Mouse (Mus musculus) MEL (cell line): ENCODE data around the gene Mamstr.

Source experiments
- CTCF ChIP-seq, 3 experiments: IDR thresholded peaks in 2 of 3; conservative IDR thresholded peaks in 1 of 3; 2 replicates each; pipeline ENCODE4 v1.5.1; 2011 to 2012; ENCODE audit warnings: low read length in 3 of 3, low read depth in 2 of 3, mild to moderate bottlenecking in 2 of 3, improper control_type of control experiment in 1 of 3, inconsistent platforms in 1 of 3, mixed read lengths in 1 of 3, moderate library complexity in 1 of 3; ENCODE audit not compliant: control insufficient read depth in 1 of 3, insufficient read depth in 1 of 3, poor library complexity in 1 of 3, severe bottlenecking in 1 of 3
- HCFC1 ChIP-seq: IDR thresholded peaks from 2 replicates; pipeline ENCODE4 v1.6.1; 2012; ENCODE audit warnings: low read depth, mild to moderate bottlenecking, inconsistent platforms, low read length, improper control_type of control experiment, moderate library complexity
- KAT2A ChIP-seq: conservative IDR thresholded peaks from 2 replicates; pipeline ENCODE4 v1.6.1; 2012; ENCODE audit warnings: low read depth, low read length, improper control_type of control experiment, inconsistent platforms
- MXI1 ChIP-seq: IDR thresholded peaks from 2 replicates; pipeline ENCODE4 v1.6.1; 2011; ENCODE audit warnings: mild to moderate bottlenecking, low read depth, low read length, improper control_type of control experiment
- RCOR1 ChIP-seq: IDR thresholded peaks from 2 replicates; pipeline ENCODE4 v1.6.1; 2012; ENCODE audit warnings: low read depth, mild to moderate bottlenecking, inconsistent platforms, low read length, improper control_type of control experiment
- SMC3 ChIP-seq: IDR thresholded peaks from 2 replicates; pipeline ENCODE4 v1.6.1; 2011; ENCODE audit warnings: low read depth, low read length, improper control_type of control experiment
- TBP ChIP-seq: IDR thresholded peaks from 2 replicates; pipeline ENCODE4 v1.8.0; 2011; ENCODE audit warnings: low read depth, low read length, improper control_type of control experiment
- USF1 ChIP-seq: IDR thresholded peaks from 2 replicates; pipeline ENCODE4 v1.6.1; 2014; ENCODE audit warnings: low read depth, mild to moderate bottlenecking, inconsistent platforms, low read length, improper control_type of control experiment, moderate library complexity
- ZKSCAN1 ChIP-seq: IDR thresholded peaks from 2 replicates; pipeline ENCODE4 v1.6.1; 2012; ENCODE audit warnings: low read depth, mild to moderate bottlenecking, inconsistent platforms, low read length, improper control_type of control experiment, moderate library complexity

- no peak for TF ChIP-seq KAT2A
- no peak for TF ChIP-seq USF1
- no peak for TF ChIP-seq RCOR1
- no peak for TF ChIP-seq MXI1
- TF ChIP-seq TBP: no peak
- no peak for TF ChIP-seq ZKSCAN1
- TF ChIP-seq HCFC1: no peak
- no peak for TF ChIP-seq SMC3
- no peak for TF ChIP-seq CTCF (IDR thresholded peaks at IDR 0.05 in 2 of 3, conservative IDR thresholded peaks at IDR 0.05 in 1 of 3; ENCODE audit: control insufficient read depth in 1 of 3, insufficient read depth in 1 of 3, low read depth in 2 of 3, low read length in 3 of 3, poor library complexity in 1 of 3, severe bottlenecking in 1 of 3)
These were observed 42.2 kb upstream of the Mamstr start for GRCm38 (mm10) chr7:45597527-45597926.
